Mouse (Mus musculus): ENCODE measurements at regions not wholly inside any gene's neighbourhood (a gene's known extent, or its start where the extent isn't known, plus 50 kb on each side); places are given as distances from the start of the nearest gene placed in this dataset.

GRCm38 (mm10) chr8:126160356-126160975 lies 137.9 kb upstream of the Slc35f3 start:
- no peak for DNase-seq (ENCODE audit: low read depth)

- no peak for DNase-seq (ENCODE audit: low read depth)
These were observed 135.5 kb upstream of the Slc35f3 start for GRCm38 (mm10) chr8:126162748-126163371.

- no peak for DNase-seq (ENCODE audit: low read depth)
These were observed 134.4 kb upstream of the Slc35f3 start for GRCm38 (mm10) chr8:126163954-126164353.

- no peak for DNase-seq (ENCODE audit: low read depth)
These were observed 132.8 kb upstream of the Slc35f3 start for GRCm38 (mm10) chr8:126165486-126166095.

GRCm38 (mm10) chr8:126166394-126166793 lies 132.0 kb upstream of the Slc35f3 start:
- no peak for DNase-seq (ENCODE audit: low read depth)

- no peak for DNase-seq (ENCODE audit: low read depth)
These were observed 123.9 kb upstream of the Slc35f3 start for GRCm38 (mm10) chr8:126174451-126174850.

GRCm38 (mm10) chr8:126176305-126176704 lies 122.1 kb upstream of the Slc35f3 start:
- no peak for DNase-seq (ENCODE audit: low read depth)

GRCm38 (mm10) chr8:126177855-126178254 lies 120.5 kb upstream of the Slc35f3 start:
- no peak for DNase-seq (ENCODE audit: low read depth)

GRCm38 (mm10) chr8:126188741-126189285 lies 109.5 kb upstream of the Slc35f3 start:
- no peak for DNase-seq (ENCODE audit: low read depth)

GRCm38 (mm10) chr8:126195616-126196015 lies 102.7 kb upstream of the Slc35f3 start:
- no peak for DNase-seq (ENCODE audit: low read depth)

- no peak for DNase-seq (ENCODE audit: low read depth)
These were observed 87.8 kb upstream of the Slc35f3 start for GRCm38 (mm10) chr8:126210561-126210960.

GRCm38 (mm10) chr8:126212802-126213201 lies 85.6 kb upstream of the Slc35f3 start:
- no peak for DNase-seq (ENCODE audit: low read depth)

GRCm38 (mm10) chr8:126214571-126214970 lies 83.8 kb upstream of the Slc35f3 start:
- no peak for DNase-seq (ENCODE audit: low read depth)

GRCm38 (mm10) chr8:126216391-126216790 lies 82.0 kb upstream of the Slc35f3 start:
- DNase-seq (ENCODE audit: low read depth) = no peak

- no peak for DNase-seq (ENCODE audit: low read depth)
These were observed 76.7 kb upstream of the Slc35f3 start for GRCm38 (mm10) chr8:126221631-126222030.

GRCm38 (mm10) chr8:126231801-126232200 lies 66.6 kb upstream of the Slc35f3 start:
- DNase-seq (ENCODE audit: low read depth) = no peak

GRCm38 (mm10) chr8:126232521-126232920 lies 65.8 kb upstream of the Slc35f3 start:
- DNase-seq (ENCODE audit: low read depth) = no peak

GRCm38 (mm10) chr8:126239684-126240083 lies 58.7 kb upstream of the Slc35f3 start:
- DNase-seq (ENCODE audit: low read depth) = no peak

- DNase-seq (ENCODE audit: low read depth) = no peak
These were observed 54.0 kb upstream of the Slc35f3 start for GRCm38 (mm10) chr8:126244321-126244720.
